Mouse (Mus musculus): ENCODE data around the gene Rnf149. TPM values are rescaled to one million over a fixed set of nuclear protein-coding genes. Genes with fewer than 3 reads are reported as not detected.

The Rnf149 gene
- polyA plus RNA-seq, 1 experiment = 136 TPM

DNA sequence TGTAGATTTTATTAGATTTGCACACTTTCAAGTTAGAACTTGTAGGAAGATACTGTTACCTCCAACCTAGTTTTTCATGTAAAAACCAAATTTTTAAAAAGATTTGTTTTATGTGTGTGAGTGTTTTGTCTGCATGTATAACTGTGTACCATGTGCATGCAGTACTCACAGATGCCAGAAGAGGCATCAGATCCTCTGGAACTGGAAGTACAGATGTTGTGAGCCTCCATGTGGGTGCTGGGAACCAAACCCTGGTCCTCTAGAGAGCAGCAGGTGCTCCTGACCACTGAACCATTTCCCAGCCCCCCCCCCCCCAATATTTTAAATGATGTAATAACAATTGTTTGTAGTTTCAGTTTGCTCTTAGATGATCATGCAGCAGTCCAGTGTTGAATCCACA is 36.6 kb downstream of the Rnf149 start:
- TF ChIP-seq GATA1 (IDR thresholded peaks at IDR 0.05; ENCODE audit: low read length) = no peak

GRCm38 (mm10) chr1:39537631-39538380 is 39.4 kb downstream of the Rnf149 start:
- no peak for TF ChIP-seq GATA1 (IDR thresholded peaks at IDR 0.05; ENCODE audit: low read length)

GRCm38 (mm10) chr1:39536701-39537100 is 40.5 kb downstream of the Rnf149 start:
- no peak for TF ChIP-seq GATA1 (IDR thresholded peaks at IDR 0.05; ENCODE audit: low read length)

- no peak for TF ChIP-seq GATA1 (IDR thresholded peaks at IDR 0.05; ENCODE audit: low read length)
These were observed 41.5 kb downstream of the Rnf149 start for GRCm38 (mm10) chr1:39535515-39536311.

- TF ChIP-seq GATA1 (IDR thresholded peaks at IDR 0.05; ENCODE audit: low read length) = no peak
These were observed 42.4 kb downstream of the Rnf149 start, which contains the start of gene Cnot11 for GRCm38 (mm10) chr1:39534831-39535230. Gene Cnot11, plus strand, starts transcription at chr1:39534992.

- TF ChIP-seq GATA1 (IDR thresholded peaks at IDR 0.05; ENCODE audit: low read length) = no peak
These were observed 43.3 kb downstream of the Rnf149 start for GRCm38 (mm10) chr1:39533917-39534316.

GRCm38 (mm10) chr1:39531036-39531435 is 46.2 kb downstream of the Rnf149 start:
- no peak for TF ChIP-seq GATA1 (IDR thresholded peaks at IDR 0.05; ENCODE audit: low read length)

- TF ChIP-seq GATA1 (IDR thresholded peaks at IDR 0.05; ENCODE audit: low read length) = no peak
These were observed 46.8 kb downstream of the Rnf149 start for GRCm38 (mm10) chr1:39530258-39530943.

GRCm38 (mm10) chr1:39528319-39528718 is 48.9 kb downstream of the Rnf149 start:
- no peak for TF ChIP-seq GATA1 (IDR thresholded peaks at IDR 0.05; ENCODE audit: low read length)

GRCm38 (mm10) chr1:39527432-39527831 is 49.8 kb downstream of the Rnf149 start:
- no peak for TF ChIP-seq GATA1 (IDR thresholded peaks at IDR 0.05; ENCODE audit: low read length)

DNA sequence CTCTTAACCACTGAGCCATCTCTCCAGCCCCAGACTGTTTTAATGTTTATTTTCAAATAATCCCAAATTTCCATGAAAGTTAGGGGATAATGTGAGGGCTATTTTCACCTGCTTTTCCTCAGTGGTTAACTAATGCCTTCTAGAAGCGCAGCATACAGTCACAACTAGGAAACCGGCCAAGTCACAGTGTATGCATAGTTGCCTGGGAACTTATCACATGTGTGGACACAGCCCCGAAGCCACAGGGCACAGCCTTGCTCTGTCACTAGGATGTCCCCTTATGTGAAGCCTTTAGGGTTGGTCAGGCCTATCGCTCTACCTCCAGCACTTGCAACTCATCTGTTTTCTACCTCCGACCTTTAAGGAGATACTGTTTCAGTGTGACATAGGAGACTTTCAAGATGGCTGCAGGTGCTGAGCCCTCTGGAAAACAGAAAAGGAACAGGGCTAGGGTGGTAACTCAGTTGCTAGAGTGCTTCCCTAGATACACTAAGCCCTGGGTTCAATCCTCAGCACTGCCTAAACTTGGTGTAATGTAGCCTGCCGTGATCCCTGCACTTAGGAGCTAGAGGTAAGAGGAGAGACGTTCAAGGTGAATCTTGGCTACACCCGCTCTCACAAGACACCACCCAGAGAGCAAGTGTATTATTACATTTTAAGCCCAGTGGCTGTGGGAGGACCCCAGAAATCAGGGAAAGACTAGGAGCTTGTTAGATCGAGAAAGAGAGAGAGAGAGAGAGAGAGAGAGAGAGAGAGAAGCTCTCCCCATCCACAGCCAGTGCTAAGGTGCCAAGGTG is 50.6 kb downstream of the Rnf149 start:
- TF ChIP-seq GATA1 (IDR thresholded peaks at IDR 0.05; ENCODE audit: low read length) = no peak

DNA sequence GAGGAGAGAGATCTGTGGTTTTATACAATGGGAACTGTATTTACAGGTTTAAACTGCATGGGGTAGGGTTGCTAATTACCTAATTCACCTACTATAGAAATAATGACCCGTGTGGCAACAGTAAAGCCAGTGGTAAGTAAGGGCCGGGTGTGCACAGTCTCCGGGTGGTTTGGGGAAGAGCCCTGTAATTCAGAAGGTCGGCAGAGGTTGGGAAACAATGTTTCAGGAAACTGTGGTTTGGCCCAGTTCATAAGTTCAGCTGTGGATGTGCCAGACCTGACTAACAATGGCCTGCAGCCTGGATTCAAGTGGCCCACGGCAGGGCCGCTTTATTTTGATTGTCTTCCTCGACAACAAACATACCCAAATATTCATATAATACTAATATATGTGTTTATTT is 51.4 kb downstream of the Rnf149 start:
- TF ChIP-seq GATA1 (IDR thresholded peaks at IDR 0.05; ENCODE audit: low read length) = no peak

- no peak for TF ChIP-seq GATA1 (IDR thresholded peaks at IDR 0.05; ENCODE audit: low read length)
These were observed 54.7 kb downstream of the Rnf149 start for GRCm38 (mm10) chr1:39522519-39522918.

DNA sequence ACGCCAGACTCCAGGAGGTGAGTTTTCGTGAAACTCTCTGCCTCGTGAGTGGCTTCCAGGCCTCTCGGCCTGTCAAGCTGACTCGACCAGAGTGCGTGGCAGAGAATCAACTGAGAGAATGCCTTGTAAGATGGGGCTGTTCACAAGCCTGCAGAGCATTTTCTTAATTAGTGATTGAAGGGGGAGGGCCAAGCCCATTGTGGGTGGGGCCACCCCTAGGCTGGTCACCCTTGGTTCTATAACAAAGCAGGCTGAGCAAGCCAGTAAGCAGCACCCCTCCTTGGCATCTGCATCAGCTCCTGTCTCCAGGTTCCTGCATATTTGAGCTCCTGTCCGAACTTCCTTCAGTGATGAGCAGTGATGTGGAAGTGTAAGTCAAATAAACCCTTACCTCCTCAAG is 55.9 kb downstream of the Rnf149 start:
- no peak for TF ChIP-seq GATA1 (IDR thresholded peaks at IDR 0.05; ENCODE audit: low read length)

DNA sequence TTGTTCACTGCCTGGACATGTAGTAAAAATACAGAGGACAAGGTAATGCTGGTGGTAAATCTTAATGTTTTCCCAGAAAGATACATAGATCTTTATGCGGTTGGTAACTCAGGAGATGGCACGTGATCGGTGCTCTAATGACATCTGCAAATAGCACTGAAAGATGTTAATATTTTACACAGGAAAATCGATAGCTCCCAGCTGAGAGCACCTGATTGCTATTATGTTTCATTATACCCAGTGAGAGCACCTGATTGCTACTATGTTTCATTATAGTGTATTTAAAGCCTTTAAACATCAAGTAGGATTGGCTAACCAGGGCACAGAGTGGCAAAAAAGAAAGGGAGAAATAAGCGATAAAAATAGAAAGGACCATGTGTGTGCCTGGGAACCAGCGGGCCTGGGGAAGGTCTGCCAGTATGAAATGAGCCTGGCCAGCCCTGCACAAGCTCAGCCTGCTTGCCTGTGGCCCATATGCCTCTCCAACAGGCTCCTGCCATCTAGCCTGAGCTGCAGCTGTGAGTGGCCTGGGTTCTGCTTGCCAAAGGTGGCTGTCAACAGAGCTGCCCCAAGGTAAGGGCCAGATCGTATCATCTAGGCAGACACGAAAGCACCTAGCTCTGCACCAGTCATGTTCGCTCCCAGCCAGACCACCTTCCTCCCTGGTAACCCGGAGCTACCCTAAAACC is 61.8 kb downstream of the Rnf149 start:
- no peak for TF ChIP-seq GATA1 (IDR thresholded peaks at IDR 0.05; ENCODE audit: low read length)

All from G1E-ER4 (cell line).